Mouse (Mus musculus): ENCODE measurements around the gene Il17d.

GRCm38 (mm10) chr14:57565626-57566025 lies 41.0 kb downstream of the Il17d start:
- TF ChIP-seq CTCF (IDR thresholded peaks at IDR 0.05; ENCODE audit: borderline replicate concordance, insufficient read depth, low read depth, low read length): no peak
- no peak for TF ChIP-seq POLR2A (IDR thresholded peaks at IDR 0.05; ENCODE audit: borderline replicate concordance, insufficient read depth, low read length)
